Mouse (Mus musculus) T-helper 2 cell (primary cell): Measurements from ENCODE around the gene Cs.

Source experiments
- in situ Hi-C: fragments of 300-600 bp; cut with MboI, MseI; formaldehyde crosslinking; loops from one replicate; pipeline ENCODE4 v1.15.1; 2025; ENCODE audit warnings: high pct_unique_total_duplicates

Gene Cs

DNA sequence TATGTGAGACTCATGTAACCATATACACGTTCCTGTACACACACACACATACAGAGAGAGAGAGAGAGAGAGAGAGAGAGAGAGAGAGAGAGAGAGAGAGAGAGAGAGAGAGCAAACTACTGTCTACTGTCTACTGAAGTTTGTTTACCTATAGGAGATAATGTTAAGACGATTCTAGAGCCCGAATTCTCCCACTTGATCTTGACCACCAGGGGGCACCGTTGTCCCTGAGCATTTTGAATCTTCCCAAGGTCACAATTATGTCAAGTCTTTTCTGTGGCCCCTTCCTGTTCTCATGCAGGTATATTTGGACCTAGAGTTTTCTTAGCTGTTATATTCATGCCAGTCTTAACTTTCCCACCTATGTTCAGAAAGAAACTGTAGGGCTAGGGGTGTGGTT lies 2.0 kb upstream of the Cs start:
- in situ Hi-C loops = no loop called here

DNA sequence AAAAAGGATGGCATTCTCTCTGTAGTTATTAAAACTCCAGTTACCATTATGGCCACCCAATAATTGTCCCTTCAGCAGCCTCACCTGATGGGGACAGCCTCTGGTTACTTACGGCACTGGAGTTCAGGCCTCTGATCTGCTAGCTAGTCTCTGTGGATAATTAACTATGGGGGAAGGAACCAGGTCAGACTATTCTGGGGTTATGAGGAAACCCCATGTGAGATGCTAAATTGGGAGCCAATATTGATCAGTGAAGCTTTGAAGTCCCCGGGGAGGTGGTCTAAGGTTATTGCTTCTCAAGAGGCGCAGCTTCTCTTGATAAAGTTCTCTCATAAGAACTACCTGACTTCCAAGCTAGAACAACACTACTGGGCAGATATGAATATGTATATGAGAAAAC lies 1.3 kb upstream of the Cs start:
- in situ Hi-C loops = no loop called here

DNA sequence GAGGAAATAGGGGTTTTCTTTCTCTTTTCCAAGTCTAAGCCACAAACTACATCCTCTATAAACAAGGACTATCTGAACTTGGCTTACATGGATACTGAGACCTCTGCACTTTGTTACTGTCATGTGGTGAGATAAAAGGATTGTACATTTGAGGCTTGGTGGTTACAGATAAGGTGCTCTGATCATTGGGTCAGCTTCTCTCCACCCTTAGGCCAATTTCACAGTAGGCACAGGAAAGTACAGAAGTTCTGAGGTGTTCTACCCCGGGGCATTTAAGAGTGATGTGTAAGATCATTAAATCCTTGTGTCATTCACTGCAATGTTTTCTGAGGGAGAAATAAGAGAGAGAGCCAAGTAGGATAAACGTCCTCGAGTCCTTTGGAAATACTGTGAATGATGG lies 937 bp upstream of the Cs start:
- in situ Hi-C loops = no loop called here

DNA sequence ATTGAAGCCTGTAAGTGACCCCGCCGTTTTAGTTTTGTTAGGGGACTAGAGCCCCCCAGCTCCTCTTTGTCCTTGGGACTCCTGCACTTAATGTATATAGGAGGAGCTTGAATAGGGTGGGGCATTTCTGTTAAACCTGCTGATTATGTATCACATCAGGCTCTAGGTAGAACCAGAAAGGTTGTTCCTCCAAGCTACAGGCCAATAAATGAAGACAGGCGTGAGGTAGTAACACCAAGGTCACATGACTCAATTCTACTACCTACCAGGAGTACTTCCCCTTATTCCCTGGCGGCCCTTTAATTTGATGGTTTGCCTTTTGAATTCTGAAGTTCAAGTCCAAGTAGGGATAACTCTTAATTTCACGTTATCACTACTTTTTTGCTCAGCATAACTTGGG lies 881 bp downstream of the Cs start:
- in situ Hi-C loops = no loop called here

DNA sequence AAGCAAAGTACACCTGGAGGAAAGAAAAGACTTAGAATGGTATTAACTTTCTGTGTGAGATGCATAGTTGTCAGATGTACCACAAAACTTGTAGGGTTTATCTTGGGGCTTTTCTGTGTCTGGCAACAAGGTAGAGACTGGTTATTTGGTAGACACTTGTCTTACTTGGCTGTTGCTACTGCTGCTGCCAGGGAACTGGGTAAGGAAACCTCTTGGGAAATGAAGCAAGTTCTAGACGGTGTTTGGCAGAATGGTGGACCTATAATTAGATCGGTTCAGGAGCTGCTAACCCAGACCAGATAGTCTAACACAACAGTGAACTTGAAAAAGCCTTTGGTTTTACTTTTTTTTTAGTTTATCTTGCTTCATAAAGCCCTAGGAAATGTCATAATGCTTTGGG lies 1.4 kb downstream of the Cs start:
- in situ Hi-C loops = no loop called here

DNA sequence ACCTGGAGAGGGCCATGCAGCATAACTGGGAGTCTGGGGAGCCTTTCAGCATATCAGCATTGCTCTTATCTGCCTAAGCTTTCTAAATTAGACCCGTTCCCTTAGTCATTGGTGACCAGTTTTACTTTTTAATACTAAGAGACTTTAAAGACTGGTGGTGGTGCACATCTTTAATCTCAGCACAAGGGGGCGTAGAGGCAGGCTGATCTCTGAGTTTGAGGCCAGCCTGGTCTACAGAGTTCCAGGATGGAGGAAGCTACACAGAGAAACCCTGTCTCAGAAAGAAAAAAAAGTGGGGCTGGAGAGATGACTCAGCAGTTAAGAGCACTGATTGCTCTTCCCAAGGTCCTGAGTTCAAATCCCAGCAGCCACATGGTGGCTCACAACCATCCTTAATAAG lies 2.7 kb downstream of the Cs start:
- in situ Hi-C loops = no loop called here

DNA sequence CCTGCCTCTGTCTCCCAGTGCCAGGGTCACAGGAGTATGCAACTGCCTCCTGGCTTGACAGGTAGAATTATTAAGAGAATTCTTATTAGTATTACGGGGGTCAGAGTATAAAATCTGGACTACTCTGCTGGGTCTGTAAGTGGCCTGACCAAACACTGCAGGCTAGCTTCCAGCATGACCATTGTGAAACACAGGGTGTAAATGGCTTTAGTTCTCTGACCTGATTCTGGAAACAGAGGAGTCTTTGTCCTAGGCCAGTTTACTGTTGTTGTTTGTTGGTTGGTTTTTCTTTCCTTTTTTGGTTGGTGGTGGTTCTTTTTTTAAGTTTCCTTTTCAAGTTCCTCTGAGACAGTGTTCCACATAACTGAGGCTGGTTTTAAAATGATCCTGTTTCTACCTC lies 5.9 kb downstream of the Cs start:
- in situ Hi-C loops = no loop called here

DNA sequence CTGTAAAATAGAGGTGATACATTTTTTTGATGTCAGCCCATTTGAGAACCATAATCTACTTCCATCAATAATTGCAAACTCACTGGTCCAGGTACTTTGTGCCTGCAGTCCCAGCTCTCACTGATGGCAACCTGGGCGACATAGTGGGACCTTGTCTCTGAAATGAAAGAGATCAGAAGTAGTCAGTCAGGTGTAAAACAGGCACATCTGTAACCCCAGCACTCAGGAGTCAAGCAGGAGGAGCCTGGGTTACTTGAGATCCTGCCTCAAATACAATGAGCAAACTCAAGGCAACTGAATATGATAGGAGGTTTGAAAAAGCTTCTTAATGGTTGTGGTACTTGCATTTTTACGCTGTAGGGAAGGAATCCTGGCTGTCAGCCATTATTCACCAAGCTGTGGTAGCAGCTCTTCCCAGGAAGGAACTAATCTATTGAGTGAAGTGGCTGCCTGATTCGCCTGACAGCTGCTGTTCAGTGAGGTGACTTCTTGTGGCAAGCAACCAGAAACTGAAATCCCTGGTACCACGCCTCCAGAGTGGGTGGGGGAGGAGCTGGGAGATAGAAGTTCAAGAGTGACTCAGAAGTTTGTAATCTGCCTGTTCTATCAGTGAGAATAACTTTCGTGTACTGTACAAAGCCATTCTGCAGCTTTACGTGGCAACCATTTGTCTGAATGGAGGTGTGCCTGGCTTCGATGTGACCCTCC lies 7.2 kb downstream of the Cs start:
- in situ Hi-C loops = no loop called here

DNA sequence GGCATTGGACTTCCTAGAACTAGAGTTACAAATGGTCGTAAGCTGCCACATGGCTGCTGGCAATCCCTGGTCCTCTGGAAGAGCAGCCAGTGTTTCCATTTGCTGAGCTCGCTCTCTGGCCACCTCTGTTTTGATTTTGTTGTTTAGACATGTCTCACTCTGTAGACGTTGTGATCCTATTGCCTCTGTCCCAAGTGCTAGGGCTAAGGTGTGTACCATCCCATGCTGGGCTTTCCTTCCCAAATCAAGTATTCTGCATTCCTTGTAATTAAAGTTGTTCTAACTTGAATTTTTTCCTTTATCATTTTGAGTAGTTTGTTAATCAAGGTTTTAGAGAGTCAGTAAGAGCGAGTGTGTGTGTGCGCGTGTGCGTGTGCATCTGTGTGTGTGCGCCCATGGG lies 10.0 kb downstream of the Cs start:
- in situ Hi-C loops = no loop called here

DNA sequence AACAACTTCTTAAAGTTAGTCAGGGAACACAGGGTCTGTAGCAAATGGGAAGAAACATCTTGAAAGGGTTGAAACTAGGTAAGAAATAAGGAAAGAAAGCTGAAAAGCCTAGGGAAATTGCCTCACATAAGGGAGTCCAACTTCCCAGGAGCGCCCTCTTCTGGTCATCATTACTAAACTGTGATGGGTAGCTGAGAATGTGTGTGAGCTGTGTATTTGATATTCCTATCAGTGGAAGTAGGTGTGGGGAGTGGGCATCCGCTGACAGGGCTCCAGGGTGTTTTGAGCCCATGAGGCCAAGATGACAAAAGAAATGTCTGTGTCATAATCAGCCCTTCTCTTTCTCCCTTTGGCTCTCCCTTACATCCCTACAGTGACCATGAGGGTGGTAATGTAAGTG lies 21.3 kb downstream of the Cs start:
- in situ Hi-C loops = no loop called here

DNA sequence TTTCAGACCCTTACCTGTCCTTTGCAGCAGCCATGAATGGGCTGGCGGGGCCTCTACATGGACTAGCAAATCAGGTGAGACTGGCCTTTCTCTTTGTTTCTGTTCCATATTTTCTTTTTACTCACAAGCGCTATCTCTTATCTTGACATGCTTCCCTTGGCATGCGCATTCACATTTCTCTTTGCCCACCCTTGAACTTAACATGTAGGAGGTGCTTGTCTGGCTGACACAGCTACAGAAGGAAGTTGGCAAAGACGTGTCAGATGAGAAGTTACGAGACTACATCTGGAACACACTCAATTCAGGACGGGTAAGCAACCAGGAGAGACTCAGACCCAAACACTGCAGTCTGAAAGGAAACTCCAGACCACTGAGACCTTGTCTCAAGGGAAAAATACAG lies 21.7 kb downstream of the Cs start:
- in situ Hi-C loops = no loop called here

DNA sequence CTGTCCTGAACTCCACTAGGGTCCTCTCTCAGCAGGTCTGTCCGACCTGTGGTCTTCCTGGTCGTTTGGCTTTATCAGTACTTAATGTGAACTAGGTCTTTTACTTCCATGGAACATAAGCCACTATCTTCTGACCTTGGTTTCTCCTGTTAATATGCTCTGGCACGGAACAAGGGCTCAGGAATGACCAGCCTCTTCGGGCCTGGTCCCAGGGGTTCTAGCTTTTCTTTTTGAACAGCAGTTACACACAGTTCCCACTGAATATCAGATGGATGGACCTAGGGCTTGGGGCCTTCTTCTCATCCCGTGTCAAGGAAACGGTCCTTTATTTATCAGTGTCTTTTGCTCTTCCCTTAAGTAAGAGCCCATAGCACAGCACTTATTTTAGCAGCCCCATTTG lies 24.3 kb downstream of the Cs start:
- in situ Hi-C loops = no loop called here

DNA sequence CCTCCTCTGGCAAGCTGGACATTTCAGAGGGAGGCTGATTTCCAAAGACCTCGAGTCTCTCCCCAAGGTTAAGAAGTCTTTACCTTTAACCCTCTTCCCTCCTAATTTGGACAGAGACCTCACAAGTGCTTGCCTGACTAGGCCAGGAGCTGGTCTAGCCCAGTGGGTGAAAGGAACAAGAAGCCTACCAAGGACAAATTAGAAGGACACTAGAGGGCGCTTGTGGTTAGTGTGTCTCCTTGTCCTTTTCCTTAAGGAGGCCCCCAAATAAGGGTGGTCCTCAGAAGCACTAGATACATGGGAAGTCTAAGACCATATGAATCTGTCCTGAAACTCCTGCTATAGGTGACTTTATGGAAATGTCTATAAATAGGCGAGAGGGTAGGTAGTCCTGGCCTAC lies 25.0 kb downstream of the Cs start:
- in situ Hi-C loops = no loop called here

DNA sequence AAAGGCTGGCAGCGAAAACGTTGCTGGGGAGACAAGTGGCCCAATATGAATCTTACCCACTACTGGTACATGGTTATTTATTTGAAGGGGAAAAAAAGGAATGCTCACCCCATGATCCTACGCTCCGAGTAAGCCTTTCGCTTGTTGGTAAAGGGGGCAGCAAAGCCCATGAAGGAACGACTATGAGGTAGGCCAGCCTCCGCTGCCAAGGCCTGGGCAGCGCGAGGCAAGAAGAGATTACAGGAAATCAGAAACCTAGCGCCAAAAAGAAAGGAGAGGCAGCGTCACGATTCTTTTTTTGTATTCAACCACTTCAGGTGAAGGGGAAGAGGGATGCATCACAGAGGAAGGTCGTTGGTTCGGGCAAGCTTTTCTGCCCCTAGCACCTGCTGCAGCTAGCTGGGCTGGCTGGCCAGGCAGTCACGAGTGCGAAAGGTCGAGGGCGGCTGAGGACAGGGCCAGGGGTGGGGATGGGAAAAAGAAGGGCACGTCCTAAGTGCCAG lies 30.4 kb downstream of the Cs start:
- in situ Hi-C loops = no loop called here

DNA sequence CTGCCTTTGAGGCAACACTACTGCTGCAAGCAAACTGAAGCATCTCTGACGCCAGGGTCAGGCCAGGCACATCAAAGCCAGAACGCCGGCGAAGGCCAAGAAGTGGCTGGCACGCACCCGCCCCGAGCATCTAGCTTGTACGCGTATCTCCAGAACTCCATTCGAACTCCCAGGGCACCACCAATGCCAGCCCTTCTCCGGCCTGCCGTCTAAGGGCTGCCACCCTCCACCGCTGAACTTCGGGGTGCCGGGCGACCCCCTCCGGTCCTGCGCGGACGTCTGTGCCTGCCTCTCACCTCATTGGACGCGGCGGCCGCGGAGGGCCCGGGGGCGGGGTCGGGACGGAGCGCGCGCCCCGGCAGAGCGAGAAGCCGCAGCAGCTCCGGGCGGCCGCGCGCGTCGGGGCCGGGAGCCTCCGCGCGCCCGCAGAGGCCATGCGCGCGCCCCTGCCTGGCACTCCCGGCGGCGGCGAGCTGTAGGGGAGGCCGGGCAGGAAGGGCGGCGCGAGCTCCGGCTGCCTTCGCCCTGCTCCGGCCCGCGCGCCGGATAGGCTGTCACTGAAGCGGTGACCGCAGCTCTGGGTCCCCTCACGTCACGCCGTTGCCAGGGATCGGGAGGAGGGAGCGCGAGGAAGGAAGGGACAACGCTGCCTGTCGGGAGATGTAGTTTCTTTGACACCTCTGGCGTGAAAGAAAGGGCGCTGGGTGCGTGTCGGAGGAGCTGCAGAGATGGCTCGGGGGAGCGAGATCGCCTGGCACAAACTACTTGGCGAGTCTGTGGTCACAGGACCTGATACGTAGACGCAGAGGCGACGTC lies 31.1 kb downstream of the Cs start, which contains the start of gene Coq10a:
Coq10a (minus strand) TSS at position 596 of the 816 bp plus-strand sequence.
- in situ Hi-C loops = no loop called here

DNA sequence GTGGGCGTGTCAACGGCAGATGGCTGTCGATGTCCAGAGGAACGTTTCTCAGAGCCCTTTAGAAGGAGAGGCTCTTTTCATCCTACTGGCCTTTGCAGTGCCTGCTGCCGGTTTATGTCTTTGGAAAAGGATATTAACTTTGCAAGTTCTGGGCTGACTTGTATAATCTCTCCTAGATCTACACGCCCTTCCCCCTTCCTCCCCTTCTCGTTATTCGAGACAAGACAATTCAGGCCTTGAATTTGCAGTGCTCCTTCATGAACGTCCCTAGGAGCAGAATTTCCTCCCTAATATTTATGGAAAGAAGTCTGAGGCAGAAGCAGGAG lies 31.6 kb downstream of the Cs start:
- in situ Hi-C loops = no loop called here

DNA sequence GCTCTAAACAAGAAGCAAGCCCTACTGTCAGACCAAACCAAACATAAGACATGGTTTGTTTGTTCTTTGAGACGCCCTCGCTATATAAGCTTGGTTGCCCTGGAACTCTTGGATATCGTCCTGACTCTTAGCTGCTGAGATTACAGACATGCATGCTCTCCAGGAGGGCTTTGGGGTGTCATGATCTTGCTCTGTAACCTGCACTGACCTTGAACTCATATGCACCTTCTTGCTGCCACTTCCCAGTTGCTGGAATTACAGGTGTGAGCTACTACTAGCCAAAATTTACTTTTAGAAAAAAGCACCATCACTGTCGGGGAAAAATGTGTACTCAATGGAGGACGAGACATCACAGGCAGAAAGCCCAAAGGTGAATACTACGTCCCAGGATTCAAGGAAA lies 32.1 kb downstream of the Cs start:
- in situ Hi-C loops = no loop called here

DNA sequence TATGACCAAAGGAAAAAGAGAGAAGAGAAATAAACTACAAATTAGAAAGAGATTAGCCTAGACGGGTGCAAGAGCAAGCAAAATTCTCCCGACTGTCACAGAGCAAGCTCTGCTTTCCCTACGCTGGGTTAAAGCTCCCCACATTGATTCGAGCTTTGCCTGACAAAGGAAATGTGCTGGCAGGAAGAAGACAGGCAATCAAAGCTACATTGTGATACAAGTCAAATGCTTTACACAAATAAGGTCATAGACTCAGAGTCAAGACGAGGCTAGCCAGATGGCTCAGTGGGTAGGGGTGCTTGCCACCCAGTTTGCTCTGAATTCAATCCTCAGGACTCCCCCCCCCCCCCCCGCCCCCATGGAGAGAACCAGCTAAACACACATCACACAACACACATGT lies 32.5 kb downstream of the Cs start:
- in situ Hi-C loops = loop anchor here (10.0 kb wide), 1 partner anchor 1295 kb away; the partner anchor contains the start of genes Agap2 and Tspan31

DNA sequence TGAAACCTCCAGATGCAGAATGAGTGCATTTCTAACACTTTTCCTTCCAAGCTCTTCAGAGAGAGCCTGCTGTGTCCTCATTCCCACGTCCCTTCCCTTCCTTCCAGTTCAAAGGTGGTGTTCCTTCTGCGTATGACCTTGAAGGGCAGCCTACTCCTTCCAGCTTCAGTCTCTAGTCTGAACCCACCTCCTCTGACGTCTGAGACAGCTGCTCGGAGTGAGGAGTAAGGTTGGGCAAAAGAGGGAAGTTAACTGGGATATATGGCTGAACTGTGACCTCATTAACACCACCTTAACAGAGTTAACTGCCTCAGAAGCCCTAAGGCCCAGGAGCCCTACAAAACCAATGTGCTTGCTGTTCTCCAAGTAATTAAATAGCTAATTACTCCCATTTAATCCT lies 33.1 kb downstream of the Cs start:
- in situ Hi-C loops = loop anchor here (10.0 kb wide), 1 partner anchor 1296 kb away; the partner anchor contains the start of genes Agap2 and Tspan31

DNA sequence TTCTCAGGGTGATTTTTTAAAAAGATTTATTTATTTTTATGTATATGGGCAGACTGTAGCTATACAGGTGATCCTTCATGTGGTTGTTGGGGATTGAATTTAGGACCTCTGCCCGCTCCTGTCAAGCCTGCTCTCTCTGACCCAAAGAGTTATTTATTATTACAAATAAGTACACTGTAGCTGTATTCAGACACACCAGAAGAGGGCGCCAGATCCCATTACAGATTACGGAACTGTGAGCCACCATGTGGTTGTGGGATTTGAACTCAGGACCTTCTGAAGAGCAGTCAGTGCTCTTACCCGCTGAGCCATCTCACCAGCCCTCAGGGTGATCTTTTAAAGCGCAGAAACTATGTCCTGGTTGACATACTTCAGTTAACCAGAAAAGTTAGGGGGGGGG lies 34.6 kb downstream of the Cs start:
- in situ Hi-C loops = loop anchor here (10.0 kb wide), 1 partner anchor 1297 kb away; the partner anchor contains the start of genes Agap2 and Tspan31

DNA sequence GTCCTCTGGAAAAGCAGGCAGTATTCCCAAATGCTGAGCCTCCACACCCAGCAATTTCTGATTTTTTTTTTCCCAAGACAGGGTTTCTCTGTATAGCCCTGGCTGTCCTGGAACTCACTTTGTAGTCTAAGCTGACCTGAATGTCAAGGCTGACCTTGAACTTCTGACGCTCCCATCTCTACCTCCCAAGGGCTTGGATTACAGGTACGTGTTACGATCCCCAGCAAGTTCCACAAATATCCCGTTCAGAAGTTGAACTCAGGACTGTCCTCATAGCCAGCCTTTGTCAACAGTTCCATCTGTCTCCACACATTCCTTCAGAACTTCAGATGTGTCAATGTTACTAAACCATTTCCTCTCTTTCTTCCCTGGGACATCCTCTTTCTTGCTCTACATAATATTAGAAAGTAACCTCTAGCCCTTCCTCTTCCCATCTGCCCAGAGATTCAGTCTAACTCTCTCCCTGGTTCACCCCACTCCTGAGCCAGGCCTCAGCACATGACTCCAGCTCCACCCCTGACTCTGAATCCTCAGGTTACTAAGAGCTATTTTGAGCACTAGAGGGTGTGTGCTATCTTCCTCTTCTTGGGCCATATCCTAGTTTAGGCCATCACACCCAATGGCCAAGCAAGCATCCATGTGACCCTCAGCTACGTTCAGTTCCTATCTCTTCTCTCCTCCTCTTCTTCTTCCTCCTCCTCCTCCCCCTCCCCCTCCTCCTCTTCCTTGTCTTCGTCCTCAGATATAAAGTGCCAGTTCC lies 35.6 kb downstream of the Cs start:
- in situ Hi-C loops = loop anchor here (10.0 kb wide), 1 partner anchor 1298 kb away; the partner anchor contains the start of genes Agap2 and Tspan31

DNA sequence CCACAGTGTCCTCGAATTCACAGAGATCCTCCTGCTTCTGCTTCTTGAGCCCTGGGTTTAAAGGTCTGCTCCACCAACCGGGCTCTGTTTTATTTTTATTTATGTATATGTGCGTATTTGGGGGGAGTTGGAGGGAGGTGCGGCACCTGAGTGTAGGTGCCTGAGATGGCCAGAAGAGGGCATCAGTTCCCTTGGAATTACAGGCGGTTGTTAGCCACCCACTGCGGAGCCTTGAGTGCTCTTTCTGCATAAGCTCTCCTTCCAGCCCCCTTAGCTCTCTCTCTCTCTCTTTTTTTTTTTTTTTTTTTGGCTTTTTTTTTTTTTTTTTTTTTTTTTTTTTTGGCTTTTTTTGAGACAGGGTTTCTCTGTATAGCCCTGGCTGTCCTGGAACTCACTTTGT lies 36.9 kb downstream of the Cs start:
- in situ Hi-C loops = loop anchor here (10.0 kb wide), 1 partner anchor 1300 kb away; the partner anchor contains the start of genes Agap2 and Tspan31
